Mouse (Mus musculus) hindbrain, embryonic 10.5 days (tissue): ENCODE measurements at regions not wholly inside any gene's neighbourhood (a gene's known extent, or its start where the extent isn't known, plus 50 kb on each side); places are given as distances from the start of the nearest gene placed in this dataset.

Source experiments
- DNase-seq: peaks from one replicate; pipeline ENCODE4 v3.0.0-alpha.2; 2017; ENCODE audit warnings: low spot score
- H3K27ac ChIP-seq: fragments of 300-500 bp; sonication (generic); 2 replicates; pipeline ENCODE4 v1.5.1; 2016; ENCODE audit warnings: mild to moderate bottlenecking, moderate library complexity
- H3K27me3 ChIP-seq: fragments of 300-500 bp; sonication (generic); 2 replicates; pipeline ENCODE4 v1.6.1; 2016; ENCODE audit warnings: mild to moderate bottlenecking; ENCODE audit not compliant: poor library complexity, insufficient read depth, severe bottlenecking
- H3K36me3 ChIP-seq: fragments of 300-500 bp; sonication (generic); 2 replicates; pipeline ENCODE4 v1.6.1; 2016; ENCODE audit warnings: mild to moderate bottlenecking, moderate library complexity
- H3K4me1 ChIP-seq: fragments of 300-500 bp; sonication (generic); replicated peaks from 2 replicates; pipeline ENCODE4 v1.6.1; 2016; ENCODE audit warnings: mild to moderate bottlenecking
- H3K4me3 ChIP-seq: fragments of 300-500 bp; sonication (generic); 2 replicates; pipeline ENCODE4 v1.5.1; 2016; ENCODE audit warnings: mild to moderate bottlenecking, moderate library complexity
- H3K9me3 ChIP-seq: fragments of 300-500 bp; sonication (generic); 2 replicates; pipeline ENCODE4 v1.6.1; 2016; ENCODE audit warnings: mild to moderate bottlenecking, moderate library complexity
- WGBS: fragments of 180-500 bp; shearing (Covaris S2); methylation state at CpG from one replicate; pipeline ENCODE4 v1.1.7; 2016; 5-methylcytosine and 5-hydroxymethylcytosine counted together

GRCm38 (mm10) chr12:58512645-58513044, 243.6 kb upstream of the Clec14a start:
- Histone ChIP-seq H3K4me3 (no peak overlapping the region), H3K36me3 (no peaks in the 10 kb centered on the region), H3K27ac (0 out of 2 replicates have a peak overlapping the region, but pooled peaks have one; percentile 35), H3K9me3 (no peaks in the 10 kb centered on the region), H3K4me1 (peaks cover 5% of the 10 kb centered on the region), H3K27me3 (no peaks in the 10 kb centered on the region)
- 60% methylated on average over 7 of the region's 7 CpGs for WGBS
- peak; percentile 4 for DNase-seq

- Histone ChIP-seq H3K4me3 (no peak overlapping the region), H3K4me1 (no peaks in the 10 kb centered on the region)
These were observed 235.2 kb upstream of the Clec14a start for GRCm38 (mm10) chr12:58504283-58504682.

GRCm38 (mm10) chr12:58474181-58474580, 205.1 kb upstream of the Clec14a start:
- Histone ChIP-seq H3K27ac (no peak overlapping the region), H3K9me3 (no peaks in the 10 kb centered on the region), H3K4me3 (no peak overlapping the region), H3K27me3 (no peaks in the 10 kb centered on the region), H3K4me1 (peaks cover 4% of the 10 kb centered on the region; the same call in 1 of the 2 replicates), H3K36me3 (no peaks in the 10 kb centered on the region)
- no peak for DNase-seq

More at GRCm38 (mm10) chr12:58504283-58504682, 235.2 kb upstream of the Clec14a start:
- Histone ChIP-seq H3K27me3 (no peaks in the 10 kb centered on the region), H3K36me3 (no peaks in the 10 kb centered on the region), H3K27ac (no peak overlapping the region), H3K9me3 (no peaks in the 10 kb centered on the region)
- DNase-seq, result no peak

GRCm38 (mm10) chr12:58473511-58473910, 204.4 kb upstream of the Clec14a start:
- 62% methylated on average over 1 of the region's 1 CpGs for WGBS
- H3K4me1 ChIP-seq, result peaks cover 4% of the 10 kb centered on the region; the same call in 1 of the 2 replicates
- H3K4me3 ChIP-seq, result no peak overlapping the region
- no peak overlapping the region for H3K27ac ChIP-seq
- no peaks in the 10 kb centered on the region for H3K36me3 ChIP-seq
- no peaks in the 10 kb centered on the region for H3K9me3 ChIP-seq
- DNase-seq, result no peak
- H3K27me3 ChIP-seq, result no peaks in the 10 kb centered on the region

GRCm38 (mm10) chr12:58460465-58460864, 191.4 kb upstream of the Clec14a start:
- no peak for DNase-seq
- no peak overlapping the region for H3K27ac ChIP-seq
- H3K27me3 ChIP-seq, result no peaks in the 10 kb centered on the region
- no peaks in the 10 kb centered on the region for H3K4me1 ChIP-seq
- H3K36me3 ChIP-seq, result no peaks in the 10 kb centered on the region
- H3K4me3 ChIP-seq, result no peak overlapping the region
- H3K9me3 ChIP-seq, result no peaks in the 10 kb centered on the region
- WGBS, result 88% methylated on average over 3 of the region's 3 CpGs

- DNase-seq, result no peak
- no peak overlapping the region for H3K4me3 ChIP-seq
- H3K9me3 ChIP-seq, result no peaks in the 10 kb centered on the region
- H3K27ac ChIP-seq, result no peak overlapping the region
- H3K36me3 ChIP-seq, result no peaks in the 10 kb centered on the region
- WGBS, result 97% methylated on average over 2 of the region's 2 CpGs
- H3K27me3 ChIP-seq, result no peaks in the 10 kb centered on the region
- no peaks in the 10 kb centered on the region for H3K4me1 ChIP-seq
These were observed 185.7 kb upstream of the Clec14a start for GRCm38 (mm10) chr12:58454828-58455227.

GRCm38 (mm10) chr12:58443007-58443406, 173.9 kb upstream of the Clec14a start:
- DNase-seq, result no peak
- Histone ChIP-seq H3K36me3 (no peaks in the 10 kb centered on the region), H3K27ac (no peak overlapping the region), H3K27me3 (no peaks in the 10 kb centered on the region), H3K9me3 (no peaks in the 10 kb centered on the region), H3K4me3 (no peak overlapping the region), H3K4me1 (no peaks in the 10 kb centered on the region)
- WGBS, result 82% methylated on average over 3 of the region's 3 CpGs

GRCm38 (mm10) chr12:58441962-58442361, 172.9 kb upstream of the Clec14a start:
- Histone ChIP-seq H3K36me3 (no peaks in the 10 kb centered on the region), H3K27me3 (no peaks in the 10 kb centered on the region), H3K27ac (no peak overlapping the region), H3K9me3 (no peaks in the 10 kb centered on the region), H3K4me1 (no peaks in the 10 kb centered on the region), H3K4me3 (no peak overlapping the region)
- WGBS, result 97% methylated on average over 2 of the region's 2 CpGs
- DNase-seq, result no peak

GRCm38 (mm10) chr12:58440666-58441065, 171.6 kb upstream of the Clec14a start:
- Histone ChIP-seq H3K9me3 (no peaks in the 10 kb centered on the region), H3K4me3 (no peak overlapping the region), H3K27me3 (no peaks in the 10 kb centered on the region), H3K27ac (no peak overlapping the region), H3K36me3 (no peaks in the 10 kb centered on the region), H3K4me1 (no peaks in the 10 kb centered on the region)
- DNase-seq, result no peak

GRCm38 (mm10) chr12:58437031-58437430, 167.9 kb upstream of the Clec14a start:
- Histone ChIP-seq H3K4me3 (no peak overlapping the region), H3K4me1 (no peaks in the 10 kb centered on the region), H3K36me3 (no peaks in the 10 kb centered on the region), H3K27ac (no peak overlapping the region), H3K9me3 (no peaks in the 10 kb centered on the region), H3K27me3 (no peaks in the 10 kb centered on the region)
- DNase-seq, result no peak
- WGBS, result 77% methylated on average over 6 of the region's 6 CpGs

- no peak overlapping the region for H3K27ac ChIP-seq
- no peak overlapping the region for H3K4me3 ChIP-seq
- no peak for DNase-seq
- no peaks in the 10 kb centered on the region for H3K27me3 ChIP-seq
- no peaks in the 10 kb centered on the region for H3K36me3 ChIP-seq
- H3K4me1 ChIP-seq, result no peaks in the 10 kb centered on the region
- H3K9me3 ChIP-seq, result no peaks in the 10 kb centered on the region
- 80% methylated on average over 5 of the region's 5 CpGs for WGBS
These were observed 165.4 kb upstream of the Clec14a start for GRCm38 (mm10) chr12:58434504-58434903.

GRCm38 (mm10) chr12:58429929-58430328, 160.8 kb upstream of the Clec14a start:
- DNase-seq, result no peak
- H3K27ac ChIP-seq, result no peak overlapping the region
- no peaks in the 10 kb centered on the region for H3K9me3 ChIP-seq
- WGBS, result 89% methylated on average over 5 of the region's 5 CpGs
- H3K27me3 ChIP-seq, result no peaks in the 10 kb centered on the region
- no peak overlapping the region for H3K4me3 ChIP-seq
- H3K36me3 ChIP-seq, result no peaks in the 10 kb centered on the region
- H3K4me1 ChIP-seq, result no peaks in the 10 kb centered on the region

- Histone ChIP-seq H3K4me1 (no peaks in the 10 kb centered on the region), H3K27me3 (no peaks in the 10 kb centered on the region), H3K27ac (no peak overlapping the region), H3K4me3 (no peak overlapping the region), H3K36me3 (no peaks in the 10 kb centered on the region), H3K9me3 (no peaks in the 10 kb centered on the region)
- 93% methylated on average over 6 of the region's 6 CpGs for WGBS
- no peak for DNase-seq
These were observed 157.7 kb upstream of the Clec14a start for GRCm38 (mm10) chr12:58426758-58427157.

GRCm38 (mm10) chr12:58425961-58426360, 156.9 kb upstream of the Clec14a start:
- Histone ChIP-seq H3K4me3 (no peak overlapping the region), H3K27ac (no peak overlapping the region), H3K9me3 (no peaks in the 10 kb centered on the region), H3K36me3 (no peaks in the 10 kb centered on the region), H3K4me1 (no peaks in the 10 kb centered on the region), H3K27me3 (no peaks in the 10 kb centered on the region)
- 85% methylated on average over 4 of the region's 4 CpGs for WGBS
- DNase-seq, result no peak
